Mouse (Mus musculus) megakaryocyte, embryonic 14.5 days (primary cell): ENCODE measurements at regions not wholly inside any gene's neighbourhood (a gene's known extent, or its start where the extent isn't known, plus 50 kb on each side); places are given as distances from the start of the nearest gene placed in this dataset.

Source experiments
- FLI1 ChIP-seq: IDR thresholded peaks from 2 replicates; pipeline ENCODE4 v1.6.1; 2012; ENCODE audit warnings: low read length, inconsistent platforms, mixed read lengths
- GATA1 ChIP-seq: IDR thresholded peaks from 3 replicates; pipeline ENCODE4 v1.6.1; 2012; ENCODE audit warnings: mixed read lengths, low read length, inconsistent platforms, borderline replicate concordance

GRCm38 (mm10) chr6:84263686-84264085 is 255.3 kb downstream of the Dysf start:
- no peak for TF ChIP-seq GATA1
- no peak for TF ChIP-seq FLI1
